In genomic region chr6:122761011-122761599, GRCm38 (mm10) we compare ENCODE assay signal across 9 mouse cellular contexts. TPM values are rescaled to one million over a fixed set of nuclear protein-coding genes. Genes with fewer than 3 reads are reported as not detected.
DNase-seq lines count a peak whose midpoint lies in the region; ATAC-seq and TF ChIP-seq lines count a peak whose summit lies in the region.
"Had no signal": no experiment of that assay in that cellular context is flagged by ENCODE, and none has a peak within 500 bp of the region (broad histone marks: within the 10 kb centered on the region; RNA-seq: fewer than 3 reads in every experiment).

No protein-coding gene starts in this region.

- H3K4me1 ChIP-seq in forebrain, embryonic 15.5 days = peaks cover 16% of the 10 kb centered on the region
- H3K4me1 ChIP-seq in hindbrain, embryonic 12.5 days = peaks cover 3% of the 10 kb centered on the region; the same call in 1 of the 2 replicates
- peaks cover 9% of the 10 kb centered on the region; the same call in 1 of the 2 replicates for H3K4me1 ChIP-seq in lung, postnatal 0 days (ENCODE audit: insufficient read depth, low read depth, low read length)

- peak overlapping the region; percentile 48 for H3K4me3 ChIP-seq in forebrain, embryonic 15.5 days
- H3K4me3 ChIP-seq in hindbrain, embryonic 12.5 days = peak overlapping the region; percentile 26
- peak overlapping the region; percentile 24 for H3K4me3 ChIP-seq in lung, postnatal 0 days (ENCODE audit: low read depth, low read length)

- peak; percentile 82 for ATAC-seq in forebrain, embryonic 15.5 days (replicated peaks)
- ATAC-seq in hindbrain, embryonic 12.5 days (ENCODE audit: low FRiP score) = no peak
- no peak for ATAC-seq in lung, postnatal 0 days

- WGBS in forebrain, embryonic 15.5 days = under 1% methylated on average over 11 of the region's 11 CpGs
- WGBS in hindbrain, embryonic 12.5 days = under 1% methylated on average over 11 of the region's 11 CpGs
- 5% methylated on average over 11 of the region's 11 CpGs for WGBS in lung, postnatal 0 days

- 0 out of 2 replicates have a peak, but pooled peaks cover 5% of the 10 kb centered on the region for H3K27me3 ChIP-seq in forebrain, embryonic 15.5 days
- H3K27me3 ChIP-seq in hindbrain, embryonic 12.5 days = peaks cover 14% of the 10 kb centered on the region
- H3K27me3 ChIP-seq in lung, postnatal 0 days (replicated peaks; ENCODE audit: insufficient read depth, low read length) = no peaks in the 10 kb centered on the region

- TF ChIP-seq CTCF in lung, postnatal 0 days (IDR thresholded peaks at IDR 0.05) = no peak

- TF ChIP-seq EP300 in lung, postnatal 0 days (IDR thresholded peaks at IDR 0.05) = no peak

- peak overlapping the region; percentile 69 for H3K27ac ChIP-seq in forebrain, embryonic 15.5 days (replicated peaks)
- H3K27ac ChIP-seq in hindbrain, embryonic 12.5 days = no peak overlapping the region
- H3K27ac ChIP-seq in lung, postnatal 0 days (ENCODE audit: low read length) = no peak overlapping the region
- H3K27ac ChIP-seq: macrophage had no signal

- no peaks in the 10 kb centered on the region for H3K9me3 ChIP-seq in forebrain, embryonic 15.5 days
- H3K9me3 ChIP-seq in hindbrain, embryonic 12.5 days (replicated peaks) = no peaks in the 10 kb centered on the region
- H3K9me3 ChIP-seq in lung, postnatal 0 days (ENCODE audit: low read length) = no peaks in the 10 kb centered on the region

- peak overlapping the region; percentile 46 for H3K4me2 ChIP-seq in forebrain, embryonic 15.5 days (replicated peaks)
- peak overlapping the region; percentile 44 for H3K4me2 ChIP-seq in hindbrain, embryonic 12.5 days (replicated peaks)
- peak overlapping the region; percentile 14; the same call in 1 of the 2 replicates for H3K4me2 ChIP-seq in lung, postnatal 0 days (replicated peaks; ENCODE audit: low read depth, low read length)

- DNase-seq in NIH3T3 (ENCODE audit: low read depth) = peak; percentile 47
- peak; percentile 85 for DNase-seq in cerebellum, adult 11 months
- peak; percentile 61 to 76 for DNase-seq in layer of hippocampus, postnatal 25 days (ENCODE audit: extremely low spot score in 1 of 2, low spot score in 1 of 2)
- peak; percentile 63 for DNase-seq in lung, postnatal 0 days (ENCODE audit: low spot score)
- peak; percentile 91 for DNase-seq in right cerebral cortex, adult 18-20 months
- no peak for DNase-seq in adipocyte (ENCODE audit: low spot score)

- peak overlapping the region; percentile 46 for H3K9ac ChIP-seq in forebrain, embryonic 15.5 days (replicated peaks)
- H3K9ac ChIP-seq in hindbrain, embryonic 12.5 days = no peak overlapping the region
- H3K9ac ChIP-seq in lung, postnatal 0 days (replicated peaks; ENCODE audit: low read depth) = no peak overlapping the region

- H3K36me3 ChIP-seq in forebrain, embryonic 15.5 days = no peaks in the 10 kb centered on the region
- H3K36me3 ChIP-seq in hindbrain, embryonic 12.5 days = no peaks in the 10 kb centered on the region
- no peaks in the 10 kb centered on the region for H3K36me3 ChIP-seq in lung, postnatal 0 days (ENCODE audit: insufficient read depth, low read length)

RNA-seq across cellular contexts. Expression of gene Slc2a3, which starts 40.3 kb away (rescaled TPM):
- polyA plus RNA-seq in forebrain, embryonic 15.5 days (2015; fragmentation: Nextera tagmentation; extraction: Ambion mirVana) = 19.9 and 20.5 TPM in 2 replicates
- 24.7 and 25.3 TPM in 2 replicates for polyA plus RNA-seq in hindbrain, embryonic 12.5 days (2016; fragmentation: Nextera tagmentation; extraction: Ambion mirVana)
- 100 to 1,000 TPM; 115 to 119 TPM for total RNA-seq in layer of hippocampus, postnatal 25 days (2021)
- polyA plus RNA-seq in lung, postnatal 0 days (2015; fragmentation: Nextera tagmentation; extraction: Ambion mirVana) = 3.8 and 5.0 TPM in 2 replicates

RNA-seq across cellular contexts. Expression of gene Nanog, which starts 53.8 kb away (rescaled TPM):
- polyA plus RNA-seq in forebrain, embryonic 15.5 days (2015; fragmentation: Nextera tagmentation; extraction: Ambion mirVana) = 0.09 and 0.29 TPM in 2 replicates
- polyA plus RNA-seq in hindbrain, embryonic 12.5 days (2016; fragmentation: Nextera tagmentation; extraction: Ambion mirVana) = 0.14 and 0.27 TPM in 2 replicates
- not detected for total RNA-seq in layer of hippocampus, postnatal 25 days (2021)
- 0.24 and 0.36 TPM in 2 replicates for polyA plus RNA-seq in lung, postnatal 0 days (2015; fragmentation: Nextera tagmentation; extraction: Ambion mirVana)
- polyA plus RNA-seq: macrophage had no signal

RNA-seq across cellular contexts. Expression of gene Foxj2, which starts 58.6 kb away (rescaled TPM):
- polyA plus RNA-seq in forebrain, embryonic 15.5 days (2015; fragmentation: Nextera tagmentation; extraction: Ambion mirVana) = 6.4 and 6.8 TPM in 2 replicates
- polyA plus RNA-seq in hindbrain, embryonic 12.5 days (2016; fragmentation: Nextera tagmentation; extraction: Ambion mirVana) = 6.1 and 6.9 TPM in 2 replicates
- total RNA-seq in layer of hippocampus, postnatal 25 days (2021) = 10 to 100 TPM; 27.5 to 29.0 TPM
- 5.5 and 6.1 TPM in 2 replicates for polyA plus RNA-seq in lung, postnatal 0 days (2015; fragmentation: Nextera tagmentation; extraction: Ambion mirVana)
